Mouse (Mus musculus): ENCODE measurements around the gene Dclk2. TPM values are rescaled to one million over a fixed set of nuclear protein-coding genes. Genes with fewer than 3 reads are reported as not detected.

The Dclk2 gene
- polyA plus RNA-seq, 1 experiment from 2014 or later, result 6.8 TPM

DNA sequence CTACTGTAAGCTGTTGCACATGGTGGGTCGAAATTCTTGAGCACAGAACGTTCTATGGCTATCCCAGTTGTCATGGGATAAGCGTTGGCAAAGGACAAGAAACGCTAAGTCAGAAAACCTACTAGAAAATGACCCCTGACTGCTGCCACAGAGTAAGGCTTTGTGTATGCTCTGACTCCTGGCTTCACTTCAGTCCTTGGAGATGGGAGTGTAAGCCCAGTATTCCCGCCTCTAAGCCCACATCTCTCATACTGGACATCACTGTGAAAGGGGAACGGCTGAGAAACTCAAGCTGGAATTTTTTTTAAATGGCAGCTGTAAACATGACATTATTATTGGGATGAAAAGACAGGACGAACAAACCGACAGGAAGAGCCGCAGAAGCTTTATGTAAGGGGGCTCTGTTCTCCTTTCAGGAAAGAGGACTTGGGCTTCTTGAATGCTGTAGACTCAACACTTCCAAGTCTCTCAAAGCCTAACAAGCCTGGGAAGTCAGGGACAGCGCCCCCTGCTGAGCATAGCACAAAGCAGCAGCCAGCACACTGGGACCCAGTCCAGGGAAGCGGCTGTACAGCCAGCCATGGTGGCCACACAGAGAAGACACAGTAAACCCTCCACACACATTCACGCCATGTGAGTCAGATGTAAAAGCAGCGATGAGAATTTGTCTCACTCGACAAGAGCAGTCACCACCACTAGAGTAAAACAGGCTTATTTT, 112.7 kb downstream of the Dclk2 start:
- Histone ChIP-seq H3K27me3 (replicated peaks) (no peaks in the 10 kb centered on the region), H3K4me2 (replicated peaks) (no peak overlapping the region), H3K36me3 (no peaks in the 10 kb centered on the region), H3K9me3 (no peaks in the 10 kb centered on the region), H3K4me3 (replicated peaks) (no peak overlapping the region), H3K27ac (no peak overlapping the region), H3K9ac (no peak overlapping the region), H3K4me1 (replicated peaks) (peaks cover 4% of the 10 kb centered on the region; the same call in 1 of the 2 replicates)
- 64% methylated on average over 14 of the region's 14 CpGs for WGBS
- no peak for ATAC-seq

DNA sequence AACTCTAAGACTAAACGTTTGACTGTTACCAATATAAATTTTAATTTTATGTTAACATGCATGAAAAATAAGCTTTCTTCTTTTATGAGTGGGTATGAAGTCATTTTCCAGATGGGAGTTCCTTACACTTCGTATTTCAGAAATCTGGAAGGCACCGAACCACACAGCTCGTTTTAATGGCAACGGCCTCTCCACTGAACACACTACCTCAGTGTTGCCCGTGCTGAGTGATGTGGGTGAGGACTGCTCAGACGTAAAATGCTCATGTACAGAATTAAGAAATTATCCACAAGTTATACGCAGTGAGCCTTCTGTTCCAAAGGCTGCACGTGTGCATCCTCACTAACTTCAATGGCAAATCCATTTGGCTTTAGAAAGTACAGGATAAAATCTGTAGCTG, 113.8 kb downstream of the Dclk2 start:
- no peak overlapping the region for H3K27ac ChIP-seq
- no peak overlapping the region for H3K9ac ChIP-seq
- H3K4me3 ChIP-seq (replicated peaks), result no peak overlapping the region
- H3K27me3 ChIP-seq (replicated peaks), result no peaks in the 10 kb centered on the region
- H3K4me1 ChIP-seq (replicated peaks), result peaks cover 4% of the 10 kb centered on the region; the same call in 1 of the 2 replicates
- no peaks in the 10 kb centered on the region for H3K9me3 ChIP-seq
- no peaks in the 10 kb centered on the region for H3K36me3 ChIP-seq
- WGBS, result 91% methylated on average over 9 of the region's 9 CpGs
- ATAC-seq, result no peak
- H3K4me2 ChIP-seq (replicated peaks), result no peak overlapping the region

DNA sequence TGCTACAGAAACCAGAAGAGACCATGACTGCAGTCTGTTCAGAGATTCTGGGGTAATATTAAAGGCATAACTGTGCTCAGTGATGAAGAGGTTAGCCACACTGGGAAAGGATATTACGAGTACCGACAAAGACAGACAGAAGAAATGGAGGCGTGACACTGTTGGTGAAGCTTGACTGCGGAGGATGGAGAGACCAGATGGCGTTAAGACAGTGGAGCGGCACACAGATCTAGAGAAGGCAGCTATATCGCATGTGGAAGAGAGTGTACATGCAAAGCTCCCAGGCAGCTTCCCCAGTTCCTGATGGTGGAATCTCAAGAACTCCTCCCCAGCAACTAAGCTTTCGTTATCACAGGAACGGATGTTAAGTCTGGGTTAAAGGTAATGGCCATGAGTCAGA, 116.4 kb downstream of the Dclk2 start:
- WGBS, result 88% methylated on average over 9 of the region's 9 CpGs
- Histone ChIP-seq H3K36me3 (no peaks in the 10 kb centered on the region), H3K4me1 (replicated peaks) (no peaks in the 10 kb centered on the region)

DNA sequence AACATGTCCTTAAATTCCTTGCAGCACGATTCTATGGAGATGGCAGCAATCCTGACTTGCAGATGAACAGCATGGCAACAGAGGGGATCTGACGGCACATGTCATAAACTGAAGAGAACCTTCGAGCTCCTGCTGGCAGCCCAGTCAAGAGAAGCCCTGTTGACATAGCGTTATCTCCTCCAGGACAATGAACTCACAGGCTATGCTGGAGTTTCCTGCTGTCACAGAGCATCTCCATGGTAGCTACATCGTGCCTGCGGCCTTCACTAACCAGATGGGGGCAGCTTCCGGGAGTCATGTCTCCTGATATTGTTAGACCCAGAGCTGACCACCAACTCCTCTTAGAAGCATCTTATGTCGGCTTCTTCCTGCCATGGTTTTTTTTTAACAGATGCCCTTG, 117.8 kb downstream of the Dclk2 start:
- no peaks in the 10 kb centered on the region for H3K36me3 ChIP-seq
- H3K9ac ChIP-seq, result no peak overlapping the region
- no peak overlapping the region for H3K4me3 ChIP-seq (replicated peaks)
- H3K4me1 ChIP-seq (replicated peaks), result no peaks in the 10 kb centered on the region
- no peak for ATAC-seq
- WGBS, result 51% methylated on average over 8 of the region's 8 CpGs
- H3K27ac ChIP-seq, result no peak overlapping the region
- H3K9me3 ChIP-seq, result no peaks in the 10 kb centered on the region
- no peak overlapping the region for H3K4me2 ChIP-seq (replicated peaks)
- no peaks in the 10 kb centered on the region for H3K27me3 ChIP-seq (replicated peaks)

More for the DNA sequence above, 116.4 kb downstream of the Dclk2 start:
- no peaks in the 10 kb centered on the region for H3K9me3 ChIP-seq
- H3K27ac ChIP-seq, result no peak overlapping the region
- no peak overlapping the region for H3K4me2 ChIP-seq (replicated peaks)
- no peaks in the 10 kb centered on the region for H3K27me3 ChIP-seq (replicated peaks)
- no peak overlapping the region for H3K9ac ChIP-seq
- no peak for ATAC-seq
- H3K4me3 ChIP-seq (replicated peaks), result no peak overlapping the region

DNA sequence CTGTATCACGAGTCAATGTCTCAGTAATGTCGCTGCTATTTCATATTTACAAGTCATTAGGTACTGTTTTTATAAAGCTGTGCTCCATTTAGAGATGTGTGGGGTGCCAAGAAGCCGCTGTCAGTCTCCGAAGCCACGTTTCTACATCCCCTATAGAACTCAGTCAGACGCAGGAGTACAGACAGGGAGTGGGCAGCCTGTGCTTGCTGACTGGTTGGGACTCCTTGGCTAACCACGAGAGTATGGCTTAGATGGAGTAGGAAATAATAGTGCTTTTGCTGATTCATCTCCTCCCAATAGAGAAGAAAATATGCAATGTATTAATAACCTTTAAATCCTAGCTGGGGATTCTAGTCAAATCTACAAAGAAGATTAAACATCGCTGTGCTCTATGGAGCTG, 119.8 kb downstream of the Dclk2 start:
- Histone ChIP-seq H3K27ac (no peak overlapping the region), H3K4me2 (replicated peaks) (no peak overlapping the region), H3K9me3 (no peaks in the 10 kb centered on the region), H3K4me1 (replicated peaks) (no peaks in the 10 kb centered on the region), H3K36me3 (no peaks in the 10 kb centered on the region), H3K9ac (no peak overlapping the region), H3K27me3 (replicated peaks) (no peaks in the 10 kb centered on the region), H3K4me3 (replicated peaks) (no peak overlapping the region)
- ATAC-seq, result no peak
- WGBS, result 71% methylated on average over 8 of the region's 8 CpGs

DNA sequence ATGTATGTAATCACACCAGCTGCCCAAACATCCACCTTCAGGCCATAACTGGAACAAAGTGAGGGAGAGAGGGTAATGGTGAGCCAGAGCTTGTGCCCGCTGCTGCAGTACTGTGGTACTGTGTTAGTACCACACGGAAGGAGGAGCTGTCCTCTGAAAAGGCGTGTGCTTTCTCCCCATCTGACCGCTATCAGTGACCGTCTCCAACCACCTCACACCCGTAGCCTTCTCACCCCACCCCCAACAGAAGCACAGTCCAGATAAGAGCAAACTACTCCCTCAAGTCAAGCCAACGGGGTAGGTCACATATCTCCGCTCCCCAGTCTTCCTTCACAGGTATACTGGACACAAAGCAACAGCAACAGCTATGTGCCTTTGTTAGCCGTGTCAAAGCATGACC, 121.6 kb downstream of the Dclk2 start:
- no peak overlapping the region for H3K27ac ChIP-seq
- H3K4me1 ChIP-seq (replicated peaks), result no peaks in the 10 kb centered on the region
- no peak overlapping the region for H3K4me2 ChIP-seq (replicated peaks)
- no peak overlapping the region for H3K4me3 ChIP-seq (replicated peaks)
- no peak overlapping the region for H3K9ac ChIP-seq
- no peaks in the 10 kb centered on the region for H3K9me3 ChIP-seq
- no peaks in the 10 kb centered on the region for H3K27me3 ChIP-seq (replicated peaks)
- WGBS, result 85% methylated on average over 9 of the region's 9 CpGs
- ATAC-seq, result peak; percentile 79
- H3K36me3 ChIP-seq, result no peaks in the 10 kb centered on the region

DNA sequence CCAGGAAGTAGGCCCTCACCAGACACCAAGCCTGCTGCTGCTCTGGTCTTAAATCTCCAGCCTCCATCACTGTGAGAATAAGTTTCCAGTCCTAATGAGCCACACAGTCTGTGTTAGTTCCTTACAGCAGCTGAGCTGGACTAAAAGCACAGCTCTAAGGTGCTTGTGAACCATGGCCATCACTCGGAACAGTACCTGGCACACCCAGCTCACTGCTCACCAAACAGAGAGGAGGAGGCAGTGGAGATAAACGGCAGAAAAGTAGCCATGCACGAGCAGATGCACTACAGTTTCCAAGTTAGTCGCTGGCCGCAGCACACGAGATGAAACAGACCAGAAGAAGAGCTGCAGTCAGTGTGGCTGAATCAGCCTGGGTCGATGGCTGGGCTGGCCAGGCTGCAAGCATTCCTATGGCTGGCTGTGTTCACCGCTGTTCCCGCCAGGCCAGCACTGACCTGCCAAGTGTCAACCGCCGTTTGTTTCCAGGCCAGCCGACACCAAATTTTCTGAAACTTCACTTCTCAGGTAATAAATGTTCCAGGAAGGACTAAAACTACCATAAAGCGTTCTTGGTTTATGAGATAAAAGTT, 122.7 kb downstream of the Dclk2 start:
- H3K27me3 ChIP-seq (replicated peaks), result no peaks in the 10 kb centered on the region

DNA sequence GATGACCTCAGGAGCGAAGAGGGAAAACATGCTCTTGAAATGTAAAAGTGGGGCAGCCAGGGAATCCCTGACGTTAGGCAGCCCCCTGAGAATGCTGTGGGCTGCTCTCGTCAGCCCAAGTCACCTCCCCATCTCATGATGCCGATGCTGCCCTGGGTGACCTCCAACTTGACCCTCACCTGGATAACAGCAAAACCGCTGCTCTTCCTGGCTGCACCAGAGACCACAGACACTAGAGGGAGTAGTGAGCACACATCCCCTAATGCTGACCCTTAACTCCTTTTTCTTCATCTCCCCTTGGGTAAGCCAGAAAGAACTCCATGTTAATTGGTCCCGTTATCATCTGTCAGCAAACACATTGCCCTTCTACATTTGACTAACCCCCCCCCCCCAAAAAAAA, 123.9 kb downstream of the Dclk2 start:
- H3K36me3 ChIP-seq, result no peaks in the 10 kb centered on the region
- H3K9me3 ChIP-seq, result no peaks in the 10 kb centered on the region
- ATAC-seq, result no peak
- H3K9ac ChIP-seq, result no peak overlapping the region
- WGBS, result 34% methylated on average over 6 of the region's 6 CpGs
- no peak overlapping the region for H3K4me3 ChIP-seq (replicated peaks)
- no peak overlapping the region for H3K27ac ChIP-seq
- H3K4me2 ChIP-seq (replicated peaks), result no peak overlapping the region
- 0 out of 2 replicates have a peak, but pooled peaks cover 6% of the 10 kb centered on the region for H3K4me1 ChIP-seq (replicated peaks)
- no peaks in the 10 kb centered on the region for H3K27me3 ChIP-seq (replicated peaks)

More for the DNA sequence above, 122.7 kb downstream of the Dclk2 start:
- no peaks in the 10 kb centered on the region for H3K36me3 ChIP-seq
- no peaks in the 10 kb centered on the region for H3K9me3 ChIP-seq
- no peak overlapping the region for H3K9ac ChIP-seq
- 0 out of 2 replicates have a peak, but pooled peaks cover 6% of the 10 kb centered on the region for H3K4me1 ChIP-seq (replicated peaks)
- no peak overlapping the region for H3K27ac ChIP-seq
- no peak overlapping the region for H3K4me2 ChIP-seq (replicated peaks)
- no peak overlapping the region for H3K4me3 ChIP-seq (replicated peaks)
- ATAC-seq, result no peak
- WGBS, result 55% methylated on average over 13 of the region's 13 CpGs

DNA sequence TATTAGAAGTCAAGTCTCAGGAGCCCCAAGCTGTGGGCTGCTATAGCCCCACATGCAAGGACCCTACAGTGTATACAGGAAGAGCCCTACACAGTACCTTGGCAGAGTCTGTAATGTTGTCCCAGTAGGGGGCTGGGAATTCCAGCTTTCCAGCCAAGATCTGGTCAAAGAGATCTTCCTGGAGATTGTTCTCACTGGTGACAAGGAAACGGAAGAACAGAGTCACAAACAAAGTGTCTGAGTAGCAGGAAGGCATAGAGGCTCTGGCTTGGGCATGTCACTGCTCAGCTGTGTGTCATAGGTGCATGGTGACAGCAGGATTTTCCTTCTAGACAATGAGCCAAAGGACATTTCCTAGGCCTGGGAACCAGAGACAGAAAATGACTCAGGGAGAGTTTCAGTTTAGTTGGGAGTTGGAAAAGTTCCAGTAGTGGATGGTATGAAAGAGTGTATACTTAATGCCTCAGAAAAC, 126.9 kb downstream of the Dclk2 start:
- 49% methylated on average over 1 of the region's 1 CpGs for WGBS
- no peak overlapping the region for H3K4me3 ChIP-seq (replicated peaks)
- no peak overlapping the region for H3K4me2 ChIP-seq (replicated peaks)
- no peaks in the 10 kb centered on the region for H3K36me3 ChIP-seq
- no peak overlapping the region for H3K9ac ChIP-seq
- H3K27ac ChIP-seq, result no peak overlapping the region
- H3K9me3 ChIP-seq, result no peaks in the 10 kb centered on the region
- 0 out of 2 replicates have a peak, but pooled peaks cover 6% of the 10 kb centered on the region for H3K4me1 ChIP-seq (replicated peaks)
- no peaks in the 10 kb centered on the region for H3K27me3 ChIP-seq (replicated peaks)
- ATAC-seq, result 0 out of 2 replicates have a peak, but pooled peaks have one; percentile 18

DNA sequence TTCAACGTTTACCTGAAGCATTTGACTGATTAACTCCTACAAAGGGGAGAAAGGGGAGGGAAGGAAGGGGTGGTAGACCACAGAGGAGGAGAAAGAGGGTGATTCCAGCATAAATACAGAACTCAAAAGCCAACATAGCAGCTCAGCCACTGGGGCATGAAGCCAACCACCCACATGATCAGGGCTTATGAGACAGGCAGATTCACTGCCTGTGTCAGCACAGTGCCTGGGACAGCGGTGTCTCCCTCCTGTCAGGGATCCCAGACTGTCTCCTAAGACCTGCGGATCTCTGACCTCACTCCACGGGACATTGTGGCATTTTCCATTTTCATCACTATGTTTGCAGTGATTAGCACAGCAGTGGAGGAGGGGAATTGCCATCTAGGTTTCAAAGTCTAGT, 127.4 kb downstream of the Dclk2 start:
- H3K36me3 ChIP-seq, result no peaks in the 10 kb centered on the region
- ATAC-seq, result no peak
- H3K27me3 ChIP-seq (replicated peaks), result no peaks in the 10 kb centered on the region
- H3K4me3 ChIP-seq (replicated peaks), result no peak overlapping the region
- H3K9me3 ChIP-seq, result no peaks in the 10 kb centered on the region
- H3K4me2 ChIP-seq (replicated peaks), result no peak overlapping the region
- H3K4me1 ChIP-seq (replicated peaks), result peaks cover 9% of the 10 kb centered on the region; the same call in 1 of the 2 replicates
- WGBS, result 67% methylated on average over 4 of the region's 4 CpGs
- H3K9ac ChIP-seq, result no peak overlapping the region
- no peak overlapping the region for H3K27ac ChIP-seq

DNA sequence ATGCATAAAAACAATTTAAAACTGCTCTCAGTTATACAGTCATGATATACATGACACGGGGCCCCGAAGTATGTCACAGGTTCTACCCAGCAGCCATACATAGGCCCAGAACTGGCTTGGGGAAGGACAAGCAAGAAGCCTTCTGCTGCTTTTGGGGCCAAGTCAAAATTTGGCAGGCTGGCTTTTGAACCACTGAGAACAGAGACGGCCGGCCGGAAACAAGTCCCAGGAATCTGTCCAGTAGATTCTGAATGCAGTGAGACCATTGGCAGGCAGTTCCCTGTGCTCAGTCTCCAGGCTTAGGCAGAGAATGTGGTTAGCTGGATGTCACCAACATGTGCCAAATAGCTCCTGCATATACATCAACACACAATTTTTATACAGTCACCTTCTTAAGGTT, 130.9 kb downstream of the Dclk2 start:
- H3K9ac ChIP-seq, result no peak overlapping the region
- no peak overlapping the region for H3K4me2 ChIP-seq (replicated peaks)
- H3K4me1 ChIP-seq (replicated peaks), result peaks cover 30% of the 10 kb centered on the region
- 88% methylated on average over 5 of the region's 5 CpGs for WGBS
- no peak for ATAC-seq
- H3K9me3 ChIP-seq, result no peaks in the 10 kb centered on the region
- no peaks in the 10 kb centered on the region for H3K27me3 ChIP-seq (replicated peaks)
- H3K4me3 ChIP-seq (replicated peaks), result no peak overlapping the region
- no peaks in the 10 kb centered on the region for H3K36me3 ChIP-seq
- H3K27ac ChIP-seq, result no peak overlapping the region

DNA sequence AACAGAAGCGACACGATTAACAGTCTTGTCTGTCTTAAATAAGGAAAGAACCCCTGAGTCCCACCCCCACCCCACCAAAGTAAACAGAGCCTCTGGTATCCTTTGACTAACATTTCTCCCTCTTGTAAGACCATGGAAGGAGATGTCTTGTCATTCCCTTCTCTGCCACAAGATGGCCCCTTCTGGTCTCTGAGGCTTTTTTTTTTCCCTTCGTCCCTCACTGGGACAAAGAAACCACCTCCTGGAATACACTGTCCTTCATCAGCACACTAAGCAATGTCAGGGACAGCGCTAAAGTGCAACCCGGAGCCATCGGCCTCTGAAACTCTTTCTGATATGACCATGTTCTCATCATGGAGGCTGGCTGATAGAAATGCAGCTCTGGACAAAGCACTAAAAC, 131.9 kb downstream of the Dclk2 start:
- H3K36me3 ChIP-seq, result no peaks in the 10 kb centered on the region
- H3K4me2 ChIP-seq (replicated peaks), result no peak overlapping the region
- no peak overlapping the region for H3K9ac ChIP-seq
- H3K27ac ChIP-seq, result no peak overlapping the region
- no peaks in the 10 kb centered on the region for H3K9me3 ChIP-seq
- ATAC-seq, result no peak
- WGBS, result 31% methylated on average over 6 of the region's 6 CpGs
- H3K4me1 ChIP-seq (replicated peaks), result peaks cover 31% of the 10 kb centered on the region
- H3K27me3 ChIP-seq (replicated peaks), result no peaks in the 10 kb centered on the region
- no peak overlapping the region for H3K4me3 ChIP-seq (replicated peaks)

All from intestine, embryonic 15.5 days (tissue).